Mouse (Mus musculus) activated CD4-positive, CD25-positive, alpha-beta regulatory T cell, adult 4 months (primary cell): ENCODE data around the gene Islr. TPM values are rescaled to one million over a fixed set of nuclear protein-coding genes. Genes with fewer than 3 reads are reported as not detected.
"Not testable (repeated sequence)": the region's sequence is repeated elsewhere in the genome, so short reads cannot be mapped to it uniquely, and the experiment has no call there.

Source experiments
- ATAC-seq: one replicate; pipeline ENCODE4 v1.8.0; 2017
- polyA plus RNA-seq, 2 experiments: library from polyadenylated mRNA; unstranded; fragments of 100-300 nt; shearing (Covaris generic); gene quantifications; one replicate each; pipeline ENCODE4 v1.2.1; 2017

Gene Islr
- polyA plus RNA-seq, result under 1 TPM in 1 of 2 experiments, not detected in 1; 0.32 TPM

- ATAC-seq, result peak; percentile 61
Observed at GRCm38 (mm10) chr9:58203516-58204447, at the start of gene Islr, which contains the start of gene Islr2. Gene Islr (minus strand): TSS chr9:58204306. Gene Islr2 (minus strand): TSS chr9:58204319.

GRCm38 (mm10) chr9:58253805-58254122 is 49.7 kb upstream of the Islr start:
- not testable (repeated sequence) for ATAC-seq

DNA sequence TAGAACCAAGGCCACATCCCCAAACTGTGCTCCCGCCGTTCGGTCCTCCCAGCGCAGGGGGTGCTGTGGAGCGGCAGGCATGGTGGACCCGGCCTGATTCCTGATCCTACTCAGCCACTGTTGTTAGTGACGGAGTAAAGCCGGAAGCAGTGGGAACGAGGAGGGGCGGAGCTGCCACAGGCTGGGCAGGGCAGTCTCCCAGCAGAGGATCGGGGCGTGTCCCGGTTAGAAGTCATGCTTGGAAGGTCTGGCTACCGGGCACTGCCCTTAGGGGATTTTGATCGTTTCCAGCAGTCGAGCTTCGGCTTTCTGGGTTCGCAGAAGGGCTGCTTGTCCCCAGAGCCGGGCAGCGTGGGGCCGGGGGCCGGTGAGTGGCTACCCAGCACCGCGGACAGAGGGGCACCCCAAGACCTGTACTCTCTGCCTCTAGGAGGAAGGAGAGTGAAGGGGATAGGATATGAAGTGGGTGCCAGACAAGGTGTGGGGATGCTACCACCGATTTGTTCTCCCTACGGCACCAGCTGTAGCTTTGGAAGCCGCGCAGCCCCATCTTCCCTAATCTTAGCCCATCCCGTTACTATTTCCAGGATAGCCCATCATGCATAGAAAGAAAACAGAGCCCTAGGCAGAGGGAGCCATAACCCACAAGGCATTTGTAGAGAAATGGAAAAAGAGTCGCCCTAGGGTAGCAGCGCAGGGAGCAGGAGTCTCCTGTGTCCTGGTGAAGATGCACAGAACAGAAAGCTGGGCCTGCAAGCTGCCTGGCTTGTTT is 49.1 kb upstream of the Islr start, which contains the start of gene Stoml1:
TSS of gene Stoml1 (plus strand) at position 132 of the 772 bp plus-strand sequence.
- ATAC-seq, result peak; percentile 94

DNA sequence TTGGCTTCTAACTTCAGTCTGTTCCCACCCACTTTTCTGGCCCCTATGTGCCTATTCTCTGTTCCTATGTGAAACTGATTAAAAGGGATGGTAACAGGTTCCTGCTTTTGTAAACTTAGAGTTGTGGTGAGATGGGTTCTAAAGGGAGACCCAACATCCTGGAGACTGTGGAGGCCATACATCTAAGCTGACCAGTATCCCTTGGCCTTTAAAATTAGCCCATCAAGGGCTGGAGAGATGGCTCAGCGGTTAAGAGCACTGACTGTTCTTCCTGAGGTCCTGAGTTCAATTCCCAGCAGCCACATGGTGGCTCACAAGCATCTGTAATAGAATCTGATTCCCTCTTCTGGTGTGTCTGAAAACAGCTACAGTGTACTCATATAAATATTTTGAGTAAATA is 46.6 kb upstream of the Islr start:
- not testable (repeated sequence) for ATAC-seq

DNA sequence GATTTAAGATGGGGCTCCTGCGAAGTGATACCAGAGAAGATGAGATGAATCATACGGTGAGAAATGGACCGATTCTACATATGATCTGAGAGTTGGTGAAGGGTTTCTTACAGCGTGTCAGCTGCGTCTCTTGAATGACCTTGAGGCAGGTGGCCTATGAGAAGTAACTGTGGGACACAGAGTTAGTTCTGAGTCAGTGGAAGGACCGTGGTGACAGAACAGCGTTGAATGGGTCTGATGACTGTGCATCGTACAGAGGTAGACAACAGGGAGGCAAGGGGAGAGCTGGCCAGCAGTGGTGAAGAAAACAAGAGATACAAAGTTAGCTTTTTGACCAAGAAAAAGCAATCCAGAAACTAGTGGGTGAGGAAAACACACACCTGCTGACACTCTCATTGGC is 46.2 kb upstream of the Islr start:
- no peak for ATAC-seq

GRCm38 (mm10) chr9:58249592-58250192 is 45.6 kb upstream of the Islr start, which contains the start of gene Pml:
Gene Pml (minus strand): TSS chr9:58249786.
- ATAC-seq, result peak; percentile 54

DNA sequence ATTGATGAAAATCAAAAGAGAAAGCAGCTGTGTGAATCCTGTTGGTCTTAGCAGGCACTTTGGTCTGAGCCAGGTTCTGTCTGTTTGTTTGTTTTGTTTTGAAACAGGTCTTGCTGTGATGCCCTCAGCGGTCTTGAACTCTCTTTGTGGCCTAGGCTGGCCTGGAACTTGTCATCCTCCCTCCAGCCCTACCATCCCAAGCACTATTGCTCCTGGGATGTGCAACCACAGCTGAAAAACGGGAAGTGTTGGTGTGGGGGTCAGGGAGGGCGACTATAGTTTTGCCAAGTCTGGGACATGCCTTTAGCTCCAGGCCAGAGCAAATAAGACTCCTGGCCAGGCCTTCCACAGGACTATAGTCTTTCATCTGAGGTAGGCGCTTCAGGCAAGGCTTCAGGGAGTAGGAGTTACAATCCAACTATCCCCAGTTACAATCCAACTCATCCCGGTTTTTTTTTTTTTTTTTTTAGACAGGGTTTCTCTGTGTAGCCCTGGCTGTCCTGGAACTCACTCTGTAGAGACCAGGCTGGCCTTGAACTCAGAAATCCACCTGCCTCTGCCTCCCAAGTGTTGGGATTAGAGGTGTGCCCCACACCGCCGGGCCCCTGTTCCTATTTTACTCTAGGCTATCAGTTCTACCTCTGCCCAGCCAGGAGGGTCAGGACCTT is 44.8 kb upstream of the Islr start:
- ATAC-seq, result no peak

GRCm38 (mm10) chr9:58247064-58247759 is 43.1 kb upstream of the Islr start:
- ATAC-seq, result peak; percentile 62

- no peak for ATAC-seq
Observed at GRCm38 (mm10) chr9:58246083-58246591, 42.0 kb upstream of the Islr start.

GRCm38 (mm10) chr9:58243696-58244095 is 39.6 kb upstream of the Islr start:
- ATAC-seq, result no peak

DNA sequence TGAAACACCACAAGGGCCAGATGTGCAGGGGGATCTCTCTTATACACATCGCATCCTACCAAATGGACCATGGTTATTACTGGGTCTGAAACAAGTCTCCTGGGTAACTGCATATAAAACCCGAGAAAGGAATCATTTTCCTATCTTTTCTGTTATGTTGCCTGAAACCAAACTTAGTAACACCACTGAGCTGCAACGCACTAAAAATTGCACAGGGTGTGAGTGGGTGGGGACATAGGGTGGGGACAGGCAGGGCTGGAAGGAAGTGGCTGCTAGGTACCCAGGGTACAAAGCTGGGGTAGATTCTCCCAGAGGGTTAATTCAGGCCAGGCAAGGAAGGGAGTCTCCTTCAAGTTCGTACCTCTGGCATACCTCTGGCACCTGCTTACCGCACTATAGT is 38.6 kb upstream of the Islr start:
- ATAC-seq, result no peak

DNA sequence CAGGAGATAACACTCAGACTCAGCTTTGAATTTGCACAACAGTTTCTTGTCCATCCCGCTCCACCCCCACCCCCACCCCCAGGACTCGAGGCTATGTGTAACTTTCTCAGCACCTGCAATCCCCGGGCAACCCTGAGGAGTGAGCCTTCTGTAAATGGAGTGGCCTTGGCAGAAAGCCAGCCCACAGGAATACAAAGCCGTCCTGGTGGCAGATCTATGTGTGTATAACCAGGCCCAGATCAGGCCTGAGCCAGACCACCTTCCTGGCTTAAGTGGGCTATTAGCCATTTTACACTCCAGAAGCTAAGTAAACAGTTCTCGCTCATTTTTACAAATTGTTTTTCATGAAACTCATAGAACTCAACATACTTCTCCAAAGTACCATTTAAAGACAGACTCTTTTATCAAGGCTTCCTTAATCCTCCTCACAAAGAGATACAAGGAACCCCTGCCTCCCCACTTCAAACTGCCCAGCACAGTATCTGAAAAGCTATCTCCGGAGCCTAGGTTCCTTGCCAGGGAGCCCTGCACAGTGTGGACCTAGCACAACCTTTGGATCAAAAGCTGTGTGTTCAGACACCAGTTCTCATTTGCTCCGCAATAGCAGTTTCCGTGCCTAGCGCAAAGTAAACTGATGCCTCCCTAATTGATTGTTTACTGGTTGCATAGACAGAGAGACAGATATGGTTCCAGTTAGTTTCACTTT is 37.8 kb upstream of the Islr start:
- no peak for ATAC-seq

GRCm38 (mm10) chr9:58234502-58235015 is 30.5 kb upstream of the Islr start:
- no peak for ATAC-seq

GRCm38 (mm10) chr9:58232374-58232773 is 28.3 kb upstream of the Islr start:
- no peak for ATAC-seq

DNA sequence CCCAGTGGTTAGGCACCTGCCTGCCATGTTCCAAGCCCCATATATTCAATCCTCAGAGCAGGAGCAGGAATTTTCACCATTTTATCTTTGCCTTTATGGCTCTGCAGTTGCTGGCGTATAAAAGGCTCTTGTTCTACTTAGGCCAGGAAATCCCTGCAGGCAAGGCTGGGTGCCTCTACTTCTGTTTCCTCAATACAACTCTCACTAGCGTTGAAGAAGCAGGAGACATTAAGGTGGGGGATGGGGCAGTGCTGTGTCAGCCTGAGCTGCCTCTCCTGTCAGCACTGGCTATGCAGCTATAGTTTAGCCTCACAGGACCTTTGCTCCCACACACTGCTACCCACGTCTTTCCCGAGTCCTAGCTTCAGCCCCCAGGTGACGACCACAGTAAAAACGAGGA is 27.6 kb upstream of the Islr start:
- no peak for ATAC-seq

GRCm38 (mm10) chr9:58228777-58229466 is 24.8 kb upstream of the Islr start:
- no peak for ATAC-seq

DNA sequence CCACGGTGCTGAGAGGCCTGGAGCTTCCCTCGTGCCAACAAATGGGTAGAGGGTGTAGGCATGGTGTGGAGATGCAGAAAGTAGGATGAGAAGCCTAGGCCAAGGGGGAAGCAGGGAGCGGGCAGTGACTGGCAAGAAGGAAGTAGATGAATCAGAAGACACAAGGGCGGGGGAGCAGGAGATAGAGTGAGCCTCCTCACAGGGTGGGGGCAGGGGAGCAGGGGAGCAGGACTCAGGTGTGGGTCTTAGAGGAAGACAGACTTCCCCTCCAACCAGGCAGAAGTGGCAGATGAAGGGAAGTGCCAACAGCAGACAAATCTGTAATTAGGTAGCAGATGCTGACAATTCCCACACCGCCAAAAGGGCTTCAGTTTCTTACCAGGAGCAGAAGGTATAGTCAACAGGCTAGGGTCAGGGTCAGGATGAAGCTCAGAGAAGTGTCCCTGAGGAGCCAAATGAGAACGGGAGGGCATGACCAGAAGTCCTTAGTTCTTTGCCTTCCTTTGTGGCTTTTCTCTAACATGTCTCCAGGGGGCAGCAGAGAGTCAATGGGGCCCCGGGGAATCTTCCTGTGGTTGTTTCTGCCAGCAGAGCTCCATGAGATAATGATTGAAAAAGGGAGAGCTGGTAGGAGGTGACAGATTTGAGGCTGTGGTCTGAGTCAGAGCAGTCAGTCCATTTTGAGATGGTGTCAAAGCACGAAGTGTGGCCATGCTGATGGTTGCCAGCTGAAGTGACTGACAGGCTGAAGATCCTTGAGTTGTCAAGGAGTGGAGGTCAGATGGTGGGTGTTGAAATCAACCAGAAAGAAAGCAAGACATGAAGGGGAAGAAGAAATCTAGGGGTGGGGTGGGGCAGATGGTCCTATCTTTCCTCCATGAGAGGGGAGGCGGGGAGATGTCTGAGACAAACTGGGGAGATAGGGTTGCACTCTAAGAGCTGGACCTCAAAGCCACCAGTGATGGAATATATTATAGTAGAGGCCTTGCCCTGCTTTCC is 22.1 kb upstream of the Islr start:
- ATAC-seq, result peak; percentile 63

DNA sequence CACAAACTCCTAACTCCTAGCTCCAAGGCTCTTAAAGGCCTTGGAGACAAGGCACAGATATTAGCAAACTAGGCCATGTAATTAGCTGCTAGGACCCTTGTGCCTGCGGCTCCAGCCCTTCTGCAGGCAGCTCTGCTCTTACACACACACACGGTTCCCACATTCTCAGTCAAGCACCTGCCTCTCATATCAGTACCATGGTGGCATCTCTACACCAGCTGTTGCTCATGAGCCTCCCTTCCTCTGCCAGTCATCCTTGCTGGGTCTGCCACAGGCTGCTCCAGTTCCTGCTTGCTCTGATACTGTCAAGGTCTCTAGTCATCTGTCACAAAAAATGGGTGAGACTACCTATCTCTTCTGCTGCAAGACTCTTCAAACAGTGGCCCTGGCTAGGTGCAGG is 20.2 kb upstream of the Islr start:
- no peak for ATAC-seq
